Mouse (Mus musculus): ENCODE results near the gene Tagln2.
A peak's percentile ranks its signal among the peaks of the same experiment; 100 is the strongest.

Tagln2 gene

DNA sequence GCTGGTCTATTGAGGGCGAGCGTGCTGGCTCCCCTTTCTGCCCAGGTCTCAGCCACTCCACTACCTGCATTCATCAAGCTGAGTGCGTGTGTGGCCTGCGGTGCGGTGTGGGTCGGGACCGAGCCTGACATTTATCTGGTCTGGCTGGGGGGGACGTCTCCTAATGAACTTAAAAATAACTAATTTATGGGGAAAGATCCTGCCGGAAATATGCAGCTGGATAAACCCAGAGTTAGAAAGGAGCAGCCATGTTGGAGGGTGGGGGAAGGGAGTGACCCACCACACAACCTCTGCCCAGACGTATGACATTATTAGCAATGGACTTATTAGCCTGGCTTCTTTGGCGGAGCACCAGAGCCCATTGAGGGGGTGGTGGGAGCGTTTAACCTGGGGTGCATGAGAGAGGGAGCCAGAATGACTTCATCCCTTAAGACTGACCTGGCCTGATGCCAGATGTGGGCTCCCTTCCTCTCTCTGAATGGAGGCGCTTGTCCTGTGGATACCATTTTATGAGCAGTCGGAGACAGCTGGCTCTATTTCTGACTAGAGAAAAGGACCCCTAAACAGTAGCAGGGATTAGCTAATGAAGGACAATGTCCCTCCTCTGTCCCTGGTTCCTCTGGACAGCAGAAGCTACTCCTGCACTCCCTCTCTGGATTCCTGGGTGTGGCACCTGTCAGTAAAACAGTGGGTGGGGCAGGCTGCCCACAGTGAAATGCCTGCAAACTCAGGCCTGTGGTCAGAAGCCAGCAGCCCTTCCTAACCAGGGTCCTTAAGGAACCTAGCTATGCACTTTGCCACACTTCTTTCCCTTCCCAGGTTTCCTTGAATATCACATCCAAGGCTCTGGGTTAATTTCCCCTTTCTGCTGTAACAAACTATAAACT, 3.5 kb downstream of the Tagln2 start:
- DNase-seq (ENCODE audit: low read depth, low spot score) = no peak

DNA sequence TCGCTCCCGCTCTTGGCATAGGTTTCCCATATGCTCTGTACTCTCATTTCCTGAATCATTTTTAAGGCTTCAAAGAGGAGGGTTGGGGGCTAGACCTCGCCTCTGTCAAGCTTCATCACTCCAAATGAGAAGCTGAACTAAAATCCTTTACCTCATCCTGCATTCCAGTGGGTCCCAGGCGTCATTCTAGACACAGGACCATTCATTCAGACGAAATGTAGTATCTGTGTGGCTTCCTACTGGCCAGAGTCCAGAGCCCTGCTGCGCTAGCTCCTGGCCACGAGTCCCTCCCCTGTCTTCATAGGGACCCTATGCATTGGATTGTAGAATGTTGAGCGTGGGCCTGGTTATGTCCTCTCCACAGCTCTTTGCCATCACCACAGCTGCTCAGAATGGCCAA, 4.9 kb downstream of the Tagln2 start:
- no peak for DNase-seq (ENCODE audit: low read depth, low spot score)

DNA sequence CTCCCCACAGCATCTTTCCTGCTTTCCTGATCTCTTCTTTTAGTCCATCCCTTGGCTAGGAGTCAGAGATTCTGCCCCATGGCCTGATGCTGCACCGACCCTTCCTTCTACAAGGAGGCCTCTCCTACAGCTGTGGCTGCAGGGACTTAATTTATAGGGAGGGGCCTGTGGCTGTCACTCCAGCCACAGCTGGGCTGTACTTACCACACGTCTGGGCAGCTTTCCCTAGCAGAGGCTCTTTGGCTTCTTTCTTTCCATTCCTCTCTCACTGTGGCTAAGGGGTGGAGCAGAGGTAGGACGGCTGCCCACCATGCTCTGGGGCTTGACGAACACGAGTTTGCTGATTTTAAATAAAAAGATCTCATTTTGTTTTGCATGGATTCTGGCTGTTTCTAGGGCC, 7.2 kb downstream of the Tagln2 start:
- DNase-seq (ENCODE audit: low read depth, low spot score) = no peak

DNA sequence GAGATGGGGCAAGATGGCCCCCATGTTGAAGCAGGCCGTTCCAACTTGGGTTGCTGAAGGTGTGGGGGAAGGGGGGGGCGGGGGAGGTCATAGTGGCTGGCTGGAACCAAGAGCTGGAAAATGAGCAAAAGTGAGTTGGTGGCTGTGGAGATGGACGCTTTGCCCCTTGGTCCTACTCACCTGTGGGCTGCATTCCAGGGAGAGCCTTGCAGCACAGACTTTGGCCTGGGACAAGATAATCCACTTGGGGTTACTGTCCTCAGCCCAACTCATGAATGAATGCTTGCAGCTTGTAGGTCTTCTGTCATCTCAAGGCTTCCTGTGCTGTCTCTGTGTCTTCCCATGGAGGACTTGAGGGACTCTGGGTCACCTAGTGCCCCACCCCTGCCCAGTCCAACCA, 7.9 kb downstream of the Tagln2 start:
- no peak for DNase-seq (ENCODE audit: low read depth, low spot score)

DNA sequence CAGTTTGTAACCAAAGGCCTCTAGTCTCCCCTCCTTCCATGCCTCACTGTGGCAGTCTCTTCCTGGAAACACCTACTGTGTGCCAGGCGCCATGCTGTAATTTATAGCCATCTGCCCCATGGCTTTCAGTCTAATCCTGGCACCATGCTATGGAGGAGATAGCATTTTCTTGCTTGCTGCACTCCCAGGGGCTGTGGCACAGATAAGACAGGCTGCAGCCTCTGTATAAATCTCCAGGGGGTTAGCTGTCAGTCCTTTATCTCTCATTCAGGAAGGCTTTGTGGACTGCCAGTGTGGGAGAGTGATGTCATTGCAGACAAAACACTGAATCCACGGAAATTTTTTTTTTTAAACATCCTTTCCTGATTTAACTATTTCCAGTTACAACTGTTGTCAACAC, 8.3 kb downstream of the Tagln2 start:
- DNase-seq (ENCODE audit: low read depth, low spot score) = no peak

DNA sequence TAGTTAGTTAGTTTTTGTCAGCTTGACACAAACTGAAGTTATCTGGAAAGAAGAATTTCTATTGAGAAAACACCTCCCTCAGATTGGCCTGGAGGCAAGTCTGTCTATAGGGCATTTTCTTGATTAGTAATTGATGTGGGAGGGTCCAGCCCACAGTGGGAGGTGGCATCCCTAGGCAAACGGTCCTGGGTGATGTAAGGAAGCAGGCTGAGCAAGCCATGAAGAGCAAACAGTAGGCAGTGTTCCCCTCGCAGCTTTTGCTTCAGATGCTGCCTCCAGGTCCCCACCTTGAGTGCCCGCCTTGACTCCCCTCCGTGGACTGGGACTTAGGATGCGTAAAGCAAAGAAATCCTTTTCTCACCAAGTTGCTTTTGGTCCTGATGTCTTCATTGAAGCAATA, 9.4 kb downstream of the Tagln2 start:
- DNase-seq (ENCODE audit: low read depth, low spot score) = no peak

DNA sequence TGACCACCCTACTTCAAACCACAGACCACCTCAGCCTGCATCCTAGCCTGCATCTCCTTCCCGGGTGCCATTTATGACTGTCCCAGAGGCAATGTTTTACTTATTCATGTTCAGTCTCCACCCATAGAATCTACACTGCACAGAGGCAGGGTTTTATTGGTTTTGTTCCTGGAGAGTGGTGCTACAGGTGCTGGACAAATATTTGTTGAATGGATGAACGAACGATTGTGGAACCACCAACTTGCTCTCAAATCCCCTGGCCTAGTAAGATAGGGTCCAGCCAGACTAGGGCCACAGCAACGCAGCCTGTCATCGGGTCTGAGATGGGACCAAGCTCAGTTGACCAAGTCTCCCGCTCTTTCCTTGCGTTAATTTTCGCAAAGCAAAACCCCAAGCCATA, 10.1 kb downstream of the Tagln2 start:
- no peak for DNase-seq (ENCODE audit: low read depth, low spot score)

DNA sequence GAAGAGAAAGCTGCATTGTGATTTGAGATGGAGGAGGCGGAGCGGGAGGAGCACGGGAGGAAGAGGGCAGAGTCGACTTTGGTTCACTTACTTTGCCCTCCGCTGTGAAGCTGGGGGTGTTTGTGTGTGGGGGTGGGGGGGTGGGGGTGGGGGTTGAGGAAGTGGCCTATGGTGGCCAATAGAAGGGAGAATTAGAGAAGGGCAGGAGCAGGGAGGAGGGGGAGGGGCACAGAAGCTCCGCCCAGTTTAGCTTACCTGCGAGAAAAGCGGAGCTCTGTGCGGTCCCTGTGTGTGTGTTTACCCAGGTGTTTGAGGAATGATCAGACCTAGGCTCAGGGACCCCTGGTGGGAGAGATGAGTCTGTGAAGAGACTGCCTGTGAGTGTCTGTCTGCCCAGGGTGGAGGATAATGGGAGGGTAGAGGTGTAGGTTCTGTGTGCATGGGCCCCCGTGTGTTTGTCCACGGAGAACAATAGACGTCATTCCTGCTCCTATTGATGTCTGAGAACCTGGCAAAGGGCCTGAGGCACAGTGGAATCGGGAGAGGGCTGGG, 10.7 kb downstream of the Tagln2 start:
- no peak for DNase-seq (ENCODE audit: low read depth, low spot score)

DNA sequence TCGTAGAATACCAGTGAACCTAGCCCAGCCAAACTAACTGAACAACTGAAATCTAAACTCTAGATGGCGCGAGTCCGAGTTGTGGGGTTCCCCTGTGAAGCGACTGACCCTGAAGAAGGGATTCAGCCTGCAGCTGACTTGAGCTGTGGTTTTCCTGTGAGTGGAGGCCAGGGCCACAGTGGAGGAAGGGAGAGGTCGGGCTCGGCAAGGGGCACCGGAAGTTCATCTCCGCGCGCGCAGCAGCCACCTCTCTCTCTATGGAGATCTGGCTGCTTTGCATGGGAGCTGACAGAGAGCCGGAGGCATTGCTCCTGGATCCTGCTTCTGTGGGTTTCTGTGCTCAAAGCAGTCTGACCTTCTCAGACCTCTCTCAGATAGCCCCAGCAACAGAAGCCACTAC, 13.1 kb downstream of the Tagln2 start:
- DNase-seq (ENCODE audit: low read depth, low spot score) = peak; percentile 64

DNA sequence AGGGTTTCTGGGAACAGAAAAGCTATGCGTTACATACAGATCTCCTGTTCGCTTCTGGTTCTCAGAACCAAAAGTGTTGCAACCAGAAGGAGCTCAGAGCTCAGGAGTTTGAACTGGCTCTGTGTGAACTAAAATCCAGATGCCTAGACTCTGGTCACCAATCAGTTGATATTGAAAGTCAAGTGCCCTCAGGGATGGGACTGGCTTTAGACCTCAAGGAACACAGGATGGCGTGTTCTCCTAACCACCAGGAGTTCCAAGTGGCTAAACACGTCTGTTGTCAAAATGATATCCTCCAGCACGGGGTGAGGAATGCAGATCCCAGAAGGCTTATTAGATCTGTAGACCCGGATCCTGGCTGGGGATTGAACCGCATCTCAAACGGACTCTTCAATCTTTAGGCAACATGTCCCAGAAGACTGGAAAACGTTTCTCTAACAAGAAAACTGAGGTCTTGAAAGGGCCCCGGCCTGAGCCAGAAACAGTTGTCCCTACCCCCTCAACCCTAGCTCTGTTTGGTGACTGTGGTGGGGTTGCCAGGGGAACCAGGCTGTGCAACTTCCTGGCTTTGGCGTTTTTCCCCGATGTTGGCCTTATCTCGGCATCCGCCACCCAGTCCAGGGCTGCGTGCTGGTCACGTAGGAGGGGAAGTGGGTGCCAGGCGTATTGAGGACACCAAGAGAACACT, 13.8 kb downstream of the Tagln2 start:
- peak; percentile 68 for DNase-seq (ENCODE audit: low read depth, low spot score)

DNA sequence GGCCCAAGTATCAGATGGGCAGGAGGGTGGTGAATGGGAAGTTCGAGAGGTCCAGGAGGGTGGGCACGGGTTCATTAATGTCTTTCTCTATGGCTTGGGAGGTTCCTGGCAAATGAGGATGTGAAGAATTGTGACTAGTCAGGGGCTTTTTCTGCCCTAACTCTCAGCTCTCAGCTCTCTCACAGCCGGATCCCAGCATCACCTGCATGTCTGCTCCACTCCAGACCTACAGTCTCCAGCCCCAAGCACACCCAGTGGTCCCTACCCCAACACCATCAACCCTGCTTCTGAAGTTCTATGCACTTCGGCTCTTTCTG, 14.3 kb downstream of the Tagln2 start:
- DNase-seq (ENCODE audit: low read depth, low spot score) = no peak

DNA sequence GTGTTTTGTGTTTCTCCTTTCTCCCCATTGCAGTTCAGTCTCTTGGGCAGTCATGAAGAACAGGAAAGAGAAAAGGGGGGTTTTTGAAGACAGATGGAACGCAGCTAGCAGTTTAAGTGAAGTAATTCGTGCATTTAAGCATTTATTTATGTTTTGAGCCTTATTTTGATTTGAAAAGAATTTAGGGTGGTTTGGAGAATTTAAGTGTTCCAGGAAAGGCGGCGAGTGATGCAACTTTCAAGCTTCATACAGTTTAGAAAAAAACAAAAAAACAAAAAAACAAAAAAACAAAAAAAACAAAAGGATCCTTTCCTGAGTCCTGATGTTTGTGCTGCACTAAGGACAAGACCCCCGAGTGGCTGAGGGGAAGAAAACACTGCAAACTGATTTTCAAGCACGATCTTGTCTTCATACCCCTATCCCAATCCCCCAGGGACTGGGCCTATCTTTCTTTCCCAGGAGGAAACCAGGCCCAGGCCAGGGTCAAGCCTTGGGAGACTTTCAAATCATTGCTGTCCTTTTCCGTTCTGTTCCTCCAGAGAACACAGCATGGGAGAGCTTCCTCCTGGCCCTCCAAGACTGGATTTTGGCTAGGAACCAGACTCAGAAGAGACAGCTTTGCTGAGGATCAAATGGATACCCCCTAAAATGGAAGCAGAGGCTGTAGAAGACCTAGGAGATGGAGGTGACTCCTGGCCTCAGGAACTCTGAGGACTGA, 14.9 kb downstream of the Tagln2 start:
- DNase-seq (ENCODE audit: low read depth, low spot score) = no peak

DNA sequence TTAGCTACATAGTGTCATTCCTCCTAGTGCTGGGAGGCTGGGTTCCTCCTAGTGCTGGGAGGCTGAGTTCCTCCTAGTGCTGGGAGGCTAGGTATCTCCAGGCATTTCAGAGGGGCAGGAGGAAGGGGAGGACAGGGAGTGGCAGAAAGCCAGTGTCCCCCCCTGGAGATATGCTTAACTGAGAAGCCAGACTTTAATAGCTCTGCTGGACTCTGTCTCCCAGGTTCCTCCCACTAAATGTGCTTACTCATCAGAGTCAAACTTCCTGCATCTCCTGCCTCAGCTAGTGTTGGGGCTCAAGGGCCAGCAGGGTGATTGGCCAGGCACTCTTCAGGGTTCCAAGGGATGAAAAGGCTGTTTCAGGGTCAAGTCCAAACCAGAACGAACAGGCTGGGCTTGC, 15.5 kb downstream of the Tagln2 start:
- no peak for DNase-seq (ENCODE audit: low read depth, low spot score)

DNA sequence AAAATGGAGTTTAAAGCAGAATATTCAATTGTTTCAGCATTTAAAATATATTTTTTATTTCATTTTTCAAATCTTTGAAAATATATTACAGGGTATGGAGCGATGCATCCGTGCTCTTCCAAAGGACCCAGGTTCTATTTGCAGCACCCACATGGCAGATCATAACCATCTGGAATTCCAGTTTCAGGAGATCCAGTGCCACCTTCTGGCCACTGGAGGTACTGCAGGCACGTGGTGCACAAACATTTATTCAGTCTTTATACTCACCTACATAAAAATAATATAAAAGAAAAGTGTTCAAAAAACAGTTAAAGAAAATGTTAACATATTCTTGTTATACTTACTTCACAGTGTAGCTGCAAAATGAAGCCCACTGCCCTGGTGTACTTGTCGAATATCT, 18.2 kb downstream of the Tagln2 start:
- DNase-seq (ENCODE audit: low read depth, low spot score) = no peak

DNA sequence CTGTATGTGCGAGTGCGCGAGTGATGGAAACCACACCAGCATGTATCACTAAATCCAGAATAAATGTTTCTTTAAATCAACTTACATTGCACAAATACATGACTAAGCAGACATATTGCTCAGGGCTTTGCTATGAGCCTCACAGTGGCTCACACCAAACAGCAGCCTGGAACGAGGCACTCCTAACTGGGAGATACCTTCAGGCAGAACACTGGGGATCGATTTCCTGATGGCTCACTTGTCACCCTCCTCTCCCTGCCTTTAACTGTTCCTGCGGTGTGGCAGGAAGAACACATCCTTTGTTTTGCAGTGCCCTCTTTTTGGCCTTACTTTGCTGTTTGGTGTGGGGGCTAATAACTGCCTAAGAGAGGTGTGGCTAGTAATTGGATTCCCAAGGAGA, 19.8 kb downstream of the Tagln2 start:
- no peak for DNase-seq (ENCODE audit: low read depth, low spot score)

DNA sequence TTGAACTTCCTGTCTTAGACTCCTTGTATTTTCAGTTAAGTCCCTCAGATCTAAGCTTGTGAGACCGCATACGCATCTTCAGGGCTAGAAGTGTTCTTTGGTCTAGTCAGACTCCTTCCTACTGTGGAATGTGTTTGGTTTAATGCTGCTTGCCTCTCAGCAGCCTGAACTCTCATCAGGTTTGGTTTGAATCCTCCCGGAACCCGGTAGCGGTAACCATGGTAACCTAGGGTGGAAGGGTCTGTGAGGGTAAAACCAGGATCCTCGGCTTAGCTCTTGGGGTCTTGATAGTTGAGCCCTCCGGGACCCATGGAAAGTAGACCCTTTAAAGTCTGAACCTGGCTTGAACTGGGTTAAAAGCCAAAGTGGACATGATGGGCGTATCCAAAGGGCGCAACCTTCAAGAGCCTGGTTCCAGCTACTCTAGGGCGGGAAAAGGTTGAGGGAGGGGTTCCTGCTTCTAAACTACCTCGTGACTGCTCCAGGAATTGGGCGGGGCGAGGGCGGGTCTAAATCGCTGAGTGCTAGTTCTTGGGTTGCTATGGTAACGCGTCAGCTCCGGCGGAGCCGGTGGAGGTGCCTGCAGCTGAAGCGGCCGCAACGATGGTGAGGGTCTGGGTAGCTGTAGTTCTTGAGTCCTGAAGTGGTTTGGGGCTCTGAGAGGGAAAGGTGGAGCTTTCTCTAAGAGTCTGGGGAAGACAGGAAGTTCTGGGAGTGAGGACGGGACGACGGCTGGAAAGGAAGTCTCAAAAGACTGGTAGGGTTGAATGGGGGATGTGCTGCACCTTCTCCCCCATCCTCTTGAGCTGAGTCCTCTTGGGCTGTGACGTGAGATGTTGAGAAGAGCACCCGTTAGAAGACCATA, 21.0 kb downstream of the Tagln2 start, which contains the start of gene Cfap45:
Cfap45 (plus strand) TSS at position 226 of the 865 bp plus-strand sequence.
- DNase-seq (ENCODE audit: low read depth, low spot score) = peak; percentile 77

DNA sequence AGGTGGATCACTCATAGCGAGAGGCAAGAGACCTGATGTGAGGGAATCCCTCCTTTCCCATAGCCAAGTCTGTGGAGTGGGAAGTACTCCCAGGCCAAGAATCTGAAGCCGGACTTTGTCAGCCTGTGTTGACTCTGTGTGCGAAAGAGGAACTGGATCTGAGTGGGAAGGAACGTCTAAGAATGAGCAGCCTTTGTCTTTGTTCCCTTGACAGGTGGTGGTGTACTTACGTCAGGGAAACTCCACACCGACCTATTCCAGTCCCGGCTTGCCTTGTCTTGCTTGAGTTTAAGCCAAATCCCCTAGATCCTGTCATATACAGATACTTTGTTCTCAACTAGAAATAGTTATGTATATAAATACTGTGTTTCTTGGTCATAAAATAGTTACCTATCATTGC, 22.7 kb downstream of the Tagln2 start:
- no peak for DNase-seq (ENCODE audit: low read depth, low spot score)

DNA sequence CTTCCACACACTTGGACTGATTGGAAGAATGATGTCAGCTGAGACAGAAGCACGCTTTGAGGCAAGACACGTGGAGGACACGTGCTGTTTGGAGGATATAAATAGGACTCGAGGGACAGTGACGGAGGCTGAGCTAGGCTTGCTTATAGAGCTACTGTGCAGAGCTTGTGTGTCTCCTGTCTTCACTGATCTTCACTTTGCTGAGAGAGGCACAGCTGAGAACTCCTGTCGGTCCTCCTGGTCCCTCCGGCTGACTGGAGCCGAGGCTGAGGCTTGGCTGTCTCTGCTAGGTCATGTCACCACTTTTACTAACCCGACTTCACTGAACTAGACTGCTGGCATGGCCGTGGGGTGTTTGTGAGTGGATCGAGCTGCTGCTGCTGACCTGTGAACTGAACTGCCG, 23.9 kb downstream of the Tagln2 start:
- DNase-seq (ENCODE audit: low read depth, low spot score) = no peak

DNA sequence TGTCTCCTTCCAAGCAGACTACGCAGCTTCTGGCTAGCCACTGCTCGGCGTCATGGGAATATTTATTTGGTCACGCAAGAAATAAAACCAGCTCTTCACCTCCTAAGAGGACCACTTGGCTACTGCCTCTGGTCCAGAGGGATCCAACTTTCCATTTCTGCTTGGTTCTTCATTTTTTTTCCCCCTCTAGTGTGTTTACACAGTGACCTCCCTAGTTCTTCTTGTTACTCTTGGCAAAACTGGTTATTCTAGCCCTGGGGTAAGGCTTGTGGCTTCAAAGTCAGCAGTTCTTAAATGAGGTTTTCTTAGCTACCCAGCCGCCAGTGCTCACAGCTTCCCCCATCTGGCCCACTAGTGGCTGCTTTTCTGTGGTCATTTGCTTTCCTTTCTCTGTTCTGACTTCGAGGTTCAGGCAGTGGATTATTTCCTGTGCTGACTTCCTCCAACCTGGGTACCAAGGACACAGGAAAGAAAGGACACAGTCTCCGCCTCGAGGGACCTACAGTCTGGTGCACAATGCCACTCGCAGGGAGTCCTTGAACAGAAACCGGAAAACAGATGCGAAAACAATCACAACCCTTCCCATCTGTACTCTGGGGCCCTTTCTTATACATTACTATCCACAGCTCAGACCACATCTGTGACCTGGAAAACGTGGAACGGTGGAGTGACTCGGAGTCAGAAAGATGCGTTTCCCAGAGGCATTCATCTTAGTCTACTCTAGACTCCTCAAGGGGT, 25.3 kb downstream of the Tagln2 start:
- peak; percentile 64 for DNase-seq (ENCODE audit: low read depth, low spot score)

DNA sequence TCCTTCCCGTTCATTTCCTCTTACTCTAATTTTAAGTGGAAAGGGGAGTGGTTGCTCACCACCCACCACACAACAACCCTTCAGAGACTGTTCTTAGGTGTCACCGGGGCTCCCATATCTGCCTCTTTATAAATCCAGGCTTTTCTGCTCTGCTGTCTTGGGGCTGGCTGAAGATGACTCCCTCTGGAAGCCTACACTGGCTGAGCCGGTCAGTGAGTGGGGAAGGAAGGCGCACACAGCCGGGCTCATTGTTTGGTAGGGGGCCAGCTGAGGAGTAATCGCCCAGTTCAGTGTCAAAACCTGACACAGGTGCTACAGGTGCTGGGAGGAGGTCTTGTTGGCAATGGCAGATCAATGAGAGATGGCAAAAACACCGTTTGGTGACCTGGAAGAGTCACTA, 26.1 kb downstream of the Tagln2 start:
- no peak for DNase-seq (ENCODE audit: low read depth, low spot score)
